Mouse (Mus musculus) midbrain, postnatal 0 days (tissue): Measurements from ENCODE around the gene Bax. TPM values are rescaled to one million over a fixed set of nuclear protein-coding genes. Genes with fewer than 3 reads are reported as not detected.

Source experiments
- ATAC-seq: fragments of 200-750 bp; cut with Nextera tagmentation; 2 replicates; pipeline ENCODE4 v1.8.0; 2017; ENCODE audit warnings: moderate number of reproducible peaks, mild to moderate bottlenecking, moderate TSS enrichment, moderate library complexity; ENCODE audit not compliant: low FRiP score
- DNase-seq: peaks from one replicate; pipeline ENCODE4 v3.0.0-alpha.2; 2015; ENCODE audit warnings: low spot score
- H3K27ac ChIP-seq: fragments of 300-500 bp; sonication (generic); 2 replicates; pipeline ENCODE4 v1.5.1; 2014; ENCODE audit warnings: low read depth, mild to moderate bottlenecking, low read length, mixed read lengths
- H3K27me3 ChIP-seq: fragments of 300-500 bp; sonication (generic); 2 replicates; pipeline ENCODE4 v1.6.1; 2014; ENCODE audit warnings: low read length, control low read depth, mixed read lengths; ENCODE audit not compliant: insufficient read depth
- H3K36me3 ChIP-seq: fragments of 300-500 bp; sonication (generic); 2 replicates; pipeline ENCODE4 v1.6.1; 2014; ENCODE audit warnings: low read length, control low read depth, mixed read lengths; ENCODE audit not compliant: insufficient read depth
- H3K4me1 ChIP-seq: fragments of 300-500 bp; sonication (generic); 2 replicates; pipeline ENCODE4 v1.6.1; 2014; ENCODE audit warnings: mild to moderate bottlenecking, control low read depth, antibody characterized with exemption, low read length, mixed read lengths; ENCODE audit not compliant: insufficient read depth
- H3K4me2 ChIP-seq: fragments of 300-500 bp; sonication (generic); 2 replicates; pipeline ENCODE4 v1.6.1; 2014; ENCODE audit warnings: low read depth, mild to moderate bottlenecking, low read length, mixed read lengths; ENCODE audit not compliant: poor library complexity, severe bottlenecking
- H3K4me3 ChIP-seq: fragments of 300-500 bp; sonication (generic); 2 replicates; pipeline ENCODE4 v1.5.1; 2014; ENCODE audit warnings: low read depth, mild to moderate bottlenecking, low read length, moderate library complexity
- H3K9ac ChIP-seq: fragments of 300-500 bp; sonication (generic); replicated peaks from 2 replicates; pipeline ENCODE4 v1.6.1; 2014; ENCODE audit warnings: mild to moderate bottlenecking, low read length, moderate library complexity, mixed read lengths; ENCODE audit not compliant: poor library complexity, severe bottlenecking
- H3K9me3 ChIP-seq: fragments of 300-500 bp; sonication (generic); 2 replicates; pipeline ENCODE4 v1.6.1; 2016; ENCODE audit warnings: low read length, control low read depth
- CTCF ChIP-seq: IDR thresholded peaks from 2 replicates; pipeline ENCODE4 v1.5.1; 2016; ENCODE audit warnings: antibody characterized with exemption, mild to moderate bottlenecking
- WGBS: fragments of 180-500 bp; shearing (Covaris S2); extraction: QIAGEN DNeasy Blood & Tissue Kit; methylation state at CpG from one replicate; pipeline ENCODE4 v1.1.7; 2014; 5-methylcytosine and 5-hydroxymethylcytosine counted together
- polyA plus RNA-seq: library from polyadenylated mRNA; unstranded; fragments of >200 nt; fragmentation: Nextera tagmentation; extraction: Ambion mirVana; gene quantifications from 2 replicates; pipeline ENCODE4 v1.2.1, GENCODE M21; 2015
- total RNA-seq: library from RNA; depleted of rRNA; stranded (reverse); fragments of >200 nt; gene quantifications from 2 replicates; pipeline ENCODE4 v1.2.3, GENCODE M21; 2014

Gene Bax
- total and polyA plus RNA-seq, 2 experiments from 2014 or later: 144 to 258 TPM

DNA sequence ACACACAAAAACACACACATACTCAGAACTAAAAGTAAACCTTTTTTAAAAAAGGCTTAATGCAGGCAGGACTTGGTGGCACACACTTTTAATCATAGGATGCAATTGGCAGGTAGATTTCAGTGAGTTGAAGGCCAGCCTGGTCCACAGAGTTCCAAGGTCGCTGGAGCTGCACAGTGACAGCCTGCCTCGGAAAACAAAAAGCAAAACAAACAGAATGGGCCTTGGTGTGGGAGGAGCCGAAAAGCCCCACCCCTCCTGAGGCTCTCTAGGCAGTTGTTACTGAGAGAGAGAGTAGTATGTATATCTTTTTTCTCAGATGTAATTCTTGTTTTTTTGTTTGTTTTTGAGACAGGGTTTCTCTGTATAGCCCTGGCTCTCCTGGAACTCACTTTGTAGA is 24.6 kb upstream of the Bax start:
- Histone ChIP-seq H3K9me3 (no peaks in the 10 kb centered on the region), H3K4me3 (no peak overlapping the region), H3K9ac (no peak overlapping the region), H3K4me2 (no peak overlapping the region), H3K27ac (no peak overlapping the region), H3K36me3 (peaks cover 35% of the 10 kb centered on the region), H3K27me3 (no peaks in the 10 kb centered on the region), H3K4me1 (0 out of 2 replicates have a peak, but pooled peaks cover 3% of the 10 kb centered on the region)
- 28% methylated on average over 3 of the region's 3 CpGs for WGBS
- no peak for TF ChIP-seq CTCF
- DNase-seq (no peak), ATAC-seq (no peak)

DNA sequence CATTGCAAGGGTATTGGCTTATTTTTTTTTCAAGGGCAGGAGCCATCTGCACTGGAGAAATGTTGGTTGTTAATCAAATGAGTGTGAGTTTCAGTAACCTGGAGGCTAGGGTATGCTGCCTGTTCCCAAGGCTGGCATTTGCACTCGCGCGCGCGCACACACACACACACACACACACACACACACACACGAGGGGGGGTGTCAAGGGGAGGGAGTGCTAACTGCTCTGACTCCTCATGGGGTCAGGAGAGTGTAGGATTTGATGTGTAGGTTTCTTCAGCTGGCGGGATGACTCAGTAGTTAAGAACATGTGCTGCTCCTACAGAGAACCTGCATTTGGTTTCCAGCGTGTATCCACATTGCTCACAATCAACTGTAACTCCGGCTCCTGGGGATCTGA is 24.1 kb upstream of the Bax start:
- Histone ChIP-seq H3K36me3 (peaks cover 31% of the 10 kb centered on the region), H3K27ac (no peak overlapping the region), H3K9ac (no peak overlapping the region), H3K4me3 (no peak overlapping the region), H3K27me3 (no peaks in the 10 kb centered on the region), H3K9me3 (no peaks in the 10 kb centered on the region), H3K4me2 (no peak overlapping the region), H3K4me1 (0 out of 2 replicates have a peak, but pooled peaks cover 3% of the 10 kb centered on the region)
- ATAC-seq (no peak), DNase-seq (no peak)
- TF ChIP-seq CTCF: no peak
- WGBS: 52% methylated on average over 9 of the region's 9 CpGs

DNA sequence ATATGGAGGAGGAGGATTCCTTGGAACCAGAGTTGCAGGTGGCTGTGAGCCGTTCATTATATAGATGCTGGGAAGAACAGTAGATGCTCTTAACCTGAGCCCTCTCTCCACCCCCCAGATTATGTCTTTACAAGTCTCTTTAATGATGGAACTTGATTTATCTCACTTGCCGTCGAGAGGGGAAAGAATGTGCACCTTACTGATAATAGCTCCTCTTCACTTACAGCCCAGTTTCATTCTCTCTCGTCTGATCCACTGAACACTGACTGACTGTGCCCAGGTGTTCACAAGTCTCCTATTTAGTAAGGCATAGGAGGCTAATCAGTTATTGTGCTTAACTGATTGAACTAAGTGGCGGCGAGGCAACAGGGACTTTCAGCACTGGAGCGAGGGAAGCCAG is 22.9 kb upstream of the Bax start:
- Histone ChIP-seq H3K4me3 (no peak overlapping the region), H3K4me1 (0 out of 2 replicates have a peak, but pooled peaks cover 3% of the 10 kb centered on the region), H3K9ac (no peak overlapping the region), H3K27ac (no peak overlapping the region), H3K36me3 (peaks cover 21% of the 10 kb centered on the region), H3K4me2 (no peak overlapping the region), H3K9me3 (no peaks in the 10 kb centered on the region), H3K27me3 (no peaks in the 10 kb centered on the region)
- TF ChIP-seq CTCF: no peak
- 84% methylated on average over 7 of the region's 7 CpGs for WGBS
- no peak for DNase-seq
- no peak for ATAC-seq

DNA sequence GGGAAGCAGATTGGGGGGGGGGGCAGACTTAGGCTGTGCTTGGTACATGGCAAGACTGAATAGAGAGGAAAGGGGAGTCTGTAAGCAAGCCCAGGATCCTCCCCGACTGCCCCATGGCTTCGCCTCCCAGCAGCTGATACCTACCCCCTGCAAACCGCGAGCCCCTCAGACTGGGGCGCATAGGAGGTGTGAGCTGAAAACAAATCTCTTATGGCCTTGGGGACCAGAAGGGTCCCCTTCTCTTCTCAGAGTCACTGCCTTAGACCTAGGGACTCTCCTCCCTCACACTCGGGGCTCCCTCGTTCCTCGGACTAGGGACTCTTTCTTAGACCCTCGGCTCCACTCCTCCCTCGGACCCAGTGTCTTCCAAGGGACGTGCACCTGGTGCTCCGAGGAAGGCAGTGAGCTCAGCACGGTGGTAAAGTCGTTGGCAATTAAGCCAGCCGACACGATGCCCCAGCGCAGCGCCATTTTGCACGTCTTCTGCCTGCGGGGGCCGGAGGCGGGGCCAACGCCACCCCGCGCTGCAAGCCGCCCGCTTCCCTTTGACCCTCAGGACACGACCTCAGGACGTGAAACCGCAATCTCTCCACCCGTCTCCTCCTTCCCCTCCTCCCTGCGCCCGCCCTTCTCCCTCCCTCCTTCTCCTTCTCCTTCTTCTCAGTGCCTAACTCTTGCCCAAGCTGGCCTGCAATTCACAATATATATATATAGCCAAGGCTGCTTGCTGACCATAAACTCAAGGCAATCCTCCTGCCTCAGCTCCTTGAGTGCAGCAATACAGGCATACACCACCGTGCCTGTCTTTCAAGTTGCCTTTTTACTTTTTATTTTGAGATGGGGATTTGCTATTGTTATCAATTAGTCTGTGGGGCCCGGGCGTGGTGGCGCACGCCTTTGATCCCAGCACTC is 21.9 kb upstream of the Bax start, which contains the start of gene Dhdh:
Gene Dhdh, minus strand, starts transcription at position 513 of the 912 bp plus-strand sequence.
- ATAC-seq (peak; percentile 67), DNase-seq (peak; percentile 61)
- Histone ChIP-seq H3K4me3 (peak within 1 kb of the TSS; percentile 37), H3K4me2 (peak within 1 kb of the TSS; percentile 67), H3K36me3 (peaks cover 10% of the 10 kb centered on the region), H3K4me1 (0 out of 2 replicates have a peak, but pooled peaks cover 3% of the 10 kb centered on the region), H3K9me3 (no peaks in the 10 kb centered on the region), H3K27ac (peak within 1 kb of the TSS; percentile 90), H3K27me3 (no peaks in the 10 kb centered on the region), H3K9ac (peak within 1 kb of the TSS; percentile 63)
- WGBS: 10% methylated on average over 32 of the region's 38 CpGs
- no peak for TF ChIP-seq CTCF

DNA sequence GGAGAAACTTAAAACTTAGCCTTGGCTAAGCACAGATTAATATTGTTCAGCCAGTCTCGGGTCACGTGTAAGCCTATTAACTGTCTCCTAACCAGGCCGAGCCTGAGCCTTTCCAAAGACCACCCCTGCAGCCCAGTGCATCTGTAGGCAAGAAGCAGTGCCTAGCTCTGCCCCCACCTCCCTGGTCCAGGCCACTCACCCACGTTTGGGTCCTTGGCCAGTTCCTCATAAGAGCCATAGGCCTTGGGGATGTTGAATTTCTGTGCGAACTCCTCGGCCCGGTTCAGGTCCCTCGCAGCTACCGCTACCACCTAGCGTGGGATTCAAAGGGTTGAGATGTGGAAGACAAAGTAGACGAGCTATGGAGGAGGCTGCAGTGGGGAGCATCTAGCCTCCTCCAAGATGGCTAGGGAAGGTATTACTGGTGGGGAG is 21.2 kb upstream of the Bax start:
- 0 out of 2 replicates have a peak, but pooled peaks cover 3% of the 10 kb centered on the region for H3K4me1 ChIP-seq
- no peaks in the 10 kb centered on the region for H3K27me3 ChIP-seq
- H3K9me3 ChIP-seq: no peaks in the 10 kb centered on the region
- no peak for TF ChIP-seq CTCF
- WGBS: 22% methylated on average over 11 of the region's 11 CpGs
- peak; percentile 75 for ATAC-seq
- H3K27ac ChIP-seq: peak overlapping the region; percentile 90
- peaks cover 4% of the 10 kb centered on the region for H3K36me3 ChIP-seq
- DNase-seq: peak; percentile 55
- peak overlapping the region; percentile 37 for H3K4me3 ChIP-seq
- peak overlapping the region; percentile 67 for H3K4me2 ChIP-seq
- H3K9ac ChIP-seq: peak overlapping the region; percentile 63
